Mouse (Mus musculus) neutrophil, adult 65 days (primary cell): ENCODE data around the gene Ccdc103. TPM values are rescaled to one million over a fixed set of nuclear protein-coding genes. Genes with fewer than 3 reads are reported as not detected.

Source experiments
- total RNA-seq: library from RNA; stranded (reverse); gene quantifications from 2 replicates; pipeline ENCODE4 v1.2.4, GENCODE M21; 2023

Ccdc103 gene
- not detected in 2 replicates for total RNA-seq

DNA sequence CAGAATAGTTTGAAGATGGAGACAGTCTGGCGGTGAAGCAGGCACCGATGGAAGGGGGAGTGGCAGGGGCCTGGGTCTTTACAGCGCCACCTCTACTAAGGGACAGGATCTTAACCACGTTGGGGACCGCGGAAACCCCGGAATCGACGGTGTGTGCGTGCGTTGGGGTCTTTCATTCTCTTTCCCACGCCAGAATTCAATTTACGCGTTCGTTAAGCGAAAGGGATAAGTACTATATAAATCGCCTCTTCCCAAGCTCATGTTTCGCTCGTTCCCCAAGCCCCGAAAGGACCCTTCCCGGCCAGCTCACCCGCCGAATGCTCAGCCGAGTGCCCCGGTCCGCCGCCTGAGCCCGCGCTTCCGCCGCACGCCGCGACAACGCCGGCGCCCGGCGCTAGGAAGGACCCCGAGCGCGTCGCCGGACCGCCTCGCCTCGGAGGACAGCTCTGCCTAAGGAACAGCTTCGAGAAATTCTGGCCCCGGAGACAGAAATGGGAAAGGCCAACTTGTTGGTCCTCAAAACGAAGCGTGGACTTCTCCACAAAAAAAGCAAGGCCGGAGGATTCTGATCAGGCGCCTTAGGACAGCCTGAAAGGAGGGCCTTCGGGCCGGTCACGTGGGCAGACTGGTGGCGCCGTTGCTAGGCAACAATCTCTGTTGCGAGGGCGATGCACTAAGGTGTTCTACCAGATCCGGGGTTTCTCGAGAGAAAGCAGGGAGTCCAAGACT is at the start of gene Ccdc103, which contains the start of gene Eftud2:
Gene Ccdc103 (plus strand): TSS at position 620 of the 729 bp plus-strand sequence.
Gene Eftud2 (minus strand): TSS at position 401 of the 729 bp plus-strand sequence.

GRCm38 (mm10) chr11:102835549-102835948 is 45.5 kb upstream of the Ccdc103 start, which contains the start of gene Higd1b:
Gene Higd1b (plus strand): TSS chr11:102835849.

DNA sequence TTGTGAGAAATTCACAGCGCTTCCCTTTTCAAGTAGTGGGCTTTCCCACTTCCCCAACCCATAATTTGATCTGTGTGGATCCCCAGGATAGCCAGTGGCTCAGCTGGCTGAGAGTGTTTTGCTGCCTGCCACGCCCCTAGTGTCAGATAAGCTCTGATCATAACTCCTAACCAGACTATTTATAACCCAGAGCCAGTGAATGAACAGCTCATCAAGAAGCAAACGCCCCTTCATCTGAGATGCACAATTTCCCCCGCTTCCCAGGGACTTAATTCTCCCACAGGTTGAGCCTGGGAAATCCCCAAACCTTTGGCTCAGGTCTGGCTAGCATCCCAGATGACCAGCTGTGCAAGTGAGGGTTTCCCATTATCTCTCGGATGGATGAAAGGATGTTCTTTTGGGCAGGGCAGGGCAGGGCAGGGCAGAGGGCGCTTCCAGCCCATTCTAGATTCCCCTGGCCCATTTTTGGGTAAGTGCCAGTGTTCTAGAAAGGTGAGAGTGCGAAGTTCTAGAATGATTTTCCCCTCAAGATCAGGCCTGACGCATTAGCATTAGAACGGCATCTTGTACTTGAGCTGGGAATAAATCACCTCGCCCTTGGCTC is 3.7 kb downstream of the Ccdc103 start, which contains the start of gene Fam187a:
Gene Fam187a (plus strand): TSS at position 554 of the 604 bp plus-strand sequence.

DNA sequence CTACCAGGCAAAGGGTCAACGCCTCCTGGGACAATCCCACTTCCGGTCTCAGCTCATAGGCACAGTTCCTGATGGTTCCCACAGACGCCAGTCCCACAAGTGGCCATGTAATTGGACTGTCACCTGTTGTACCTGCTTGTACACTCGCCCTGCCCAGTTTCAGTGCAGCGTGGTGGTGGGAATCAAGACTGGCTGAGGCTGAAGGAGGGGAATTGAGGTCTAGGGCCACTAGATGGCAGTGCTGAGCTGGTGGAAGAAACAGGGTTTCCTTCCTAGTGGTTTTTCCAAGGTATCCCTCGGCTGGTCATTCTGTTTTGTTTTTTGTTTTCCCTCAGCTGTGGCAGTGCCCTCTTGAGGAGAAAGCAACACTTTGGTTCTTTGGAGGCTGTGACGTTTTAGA is 19.8 kb downstream of the Ccdc103 start, which contains the start of gene Gfap:
Gene Gfap (minus strand): TSS at position 150 of the 400 bp plus-strand sequence.

GRCm38 (mm10) chr11:102924557-102925350 is 43.8 kb downstream of the Ccdc103 start, which contains the start of gene Kif18b:
Gene Kif18b (minus strand): TSS chr11:102925124.

Other genes with a start within 250 kb of the Ccdc103 start
- not detected in 2 replicates for gene Meioc, start 217.5 kb upstream of the Ccdc103 start, total RNA-seq
- 9.4 and 13.0 TPM in 2 replicates for gene Ccdc43, start 183.4 kb upstream of the Ccdc103 start, total RNA-seq
- 0.45 and 1.1 TPM in 2 replicates for gene Adam11, start 119.8 kb upstream of the Ccdc103 start, total RNA-seq
- not detected in 2 replicates for gene Gjc1, start 61.5 kb upstream of the Ccdc103 start, total RNA-seq
- not detected in 2 replicates for gene Higd1b, start 45.4 kb upstream of the Ccdc103 start, total RNA-seq
- gene Eftud2, start 219 bp upstream of the Ccdc103 start, total RNA-seq = 55.5 and 65.6 TPM in 2 replicates
- gene Fam187a, start 4.0 kb downstream of the Ccdc103 start, total RNA-seq = not detected in 2 replicates
- 1.9 TPM in 1 of 2 replicates, not detected in the other for gene Gfap, start 19.7 kb downstream of the Ccdc103 start, total RNA-seq
- gene Kif18b, start 43.9 kb downstream of the Ccdc103 start, total RNA-seq = 28.4 and 29.3 TPM in 2 replicates
- not detected in 2 replicates for gene C1ql1, start 65.5 kb downstream of the Ccdc103 start, total RNA-seq
- 55.1 and 65.6 TPM in 2 replicates for gene Nmt1, start 147.0 kb downstream of the Ccdc103 start, total RNA-seq
- gene Dcakd, start 147.1 kb downstream of the Ccdc103 start, total RNA-seq = 18.7 and 19.1 TPM in 2 replicates
- not detected in 2 replicates for gene Plcd3, start 220.5 kb downstream of the Ccdc103 start, total RNA-seq
- 16.4 and 20.0 TPM in 2 replicates for gene Acbd4, start 220.5 kb downstream of the Ccdc103 start, total RNA-seq
- gene Hexim1, start 235.0 kb downstream of the Ccdc103 start, total RNA-seq = 53.1 and 61.2 TPM in 2 replicates